Mouse (Mus musculus) olfactory bulb, adult 2 months (tissue): Measurements from ENCODE around the gene Tmem164. TPM values are rescaled to one million over a fixed set of nuclear protein-coding genes. Genes with fewer than 3 reads are reported as not detected.

Source experiments
- H3K27ac ChIP-seq: fragments of 200-500 bp; 2 replicates; pipeline ENCODE4 v1.5.1; 2012; ENCODE audit warnings: low read depth, low read length; ENCODE audit not compliant: insufficient read depth
- H3K4me1 ChIP-seq: fragments of 200-500 bp; 2 replicates; pipeline ENCODE4 v1.6.1; 2012; ENCODE audit warnings: low read length; ENCODE audit not compliant: control insufficient read depth, insufficient read depth
- H3K4me3 ChIP-seq: fragments of 200-500 bp; 2 replicates; pipeline ENCODE4 v1.5.1; 2012; ENCODE audit warnings: mild to moderate bottlenecking, low read depth, low read length, moderate library complexity; ENCODE audit not compliant: insufficient read depth
- CTCF ChIP-seq: fragments of 200-500 bp; IDR thresholded peaks from 2 replicates; pipeline ENCODE4 v1.5.1; 2012; ENCODE audit warnings: low read depth, mild to moderate bottlenecking, low read length, moderate library complexity; ENCODE audit not compliant: insufficient read depth
- POLR2A ChIP-seq: fragments of 200-500 bp; IDR thresholded peaks from 2 replicates; pipeline ENCODE4 v1.6.1; 2012; ENCODE audit warnings: mild to moderate bottlenecking, low read depth, low read length, moderate library complexity; ENCODE audit not compliant: insufficient read depth
- WGBS: fragments of 180-500 bp; shearing (Covaris S2); methylation state at CpG from one replicate; pipeline ENCODE4 v1.1.7; 2018; 5-methylcytosine and 5-hydroxymethylcytosine counted together
- polyA plus RNA-seq: library from polyadenylated mRNA; stranded (reverse); fragments of >200 nt; gene quantifications from 2 replicates; pipeline ENCODE4 v1.2.4, GENCODE M21; 2012; ENCODE audit warnings: low replicate concordance; ENCODE audit not compliant: missing spikeins, insufficient read depth, insufficient read length

The Tmem164 gene
- polyA plus RNA-seq, 1 experiment = not detected

DNA sequence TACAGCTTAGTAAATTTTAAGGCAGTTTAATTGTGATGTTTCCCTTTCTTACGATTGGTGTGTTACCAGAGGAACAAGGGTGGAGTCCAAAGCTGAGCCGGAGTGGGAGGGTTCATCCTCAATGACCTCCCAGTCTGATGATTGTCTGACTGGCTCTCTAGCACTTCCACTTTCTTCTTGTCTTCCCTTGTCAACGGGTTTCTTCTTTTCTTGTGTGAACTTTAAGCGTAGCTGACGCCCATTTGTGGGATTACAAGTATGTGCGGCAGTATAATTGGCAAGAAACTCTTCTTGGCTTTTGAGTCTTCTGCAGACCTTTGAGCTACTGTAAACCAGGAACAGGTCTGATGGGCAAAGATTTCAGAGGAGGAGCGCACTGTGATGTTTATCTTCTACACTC, 17.0 kb downstream of the Tmem164 start:
- TF ChIP-seq POLR2A = no peak
- TF ChIP-seq CTCF = no peak
- no peak overlapping the region for H3K4me3 ChIP-seq
- WGBS = 82% methylated on average over 7 of the region's 7 CpGs
- no peaks in the 10 kb centered on the region for H3K4me1 ChIP-seq
- no peak overlapping the region for H3K27ac ChIP-seq

DNA sequence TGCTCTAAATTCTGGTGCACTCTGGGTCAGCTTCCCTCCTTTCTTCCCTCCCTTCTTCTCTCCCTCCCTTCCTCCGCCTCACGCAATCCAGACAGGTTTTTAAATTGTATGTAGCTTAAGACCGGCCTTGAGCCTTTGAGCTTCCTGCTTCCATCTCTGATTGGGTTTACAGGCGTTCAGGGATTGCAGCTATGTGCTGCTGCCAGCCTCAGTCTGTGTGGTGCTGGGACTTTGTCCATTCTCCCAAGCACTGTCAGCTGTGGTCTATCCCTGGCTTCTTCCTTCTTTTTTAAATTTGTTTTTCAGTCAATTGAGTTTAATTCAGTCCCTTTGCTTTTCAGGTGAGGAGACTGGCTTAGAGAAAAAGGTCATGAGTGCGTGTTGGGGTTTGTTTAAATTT, 20.9 kb downstream of the Tmem164 start:
- H3K27ac ChIP-seq = no peak overlapping the region
- H3K4me1 ChIP-seq = no peaks in the 10 kb centered on the region
- TF ChIP-seq POLR2A (no peak), CTCF (no peak)

DNA sequence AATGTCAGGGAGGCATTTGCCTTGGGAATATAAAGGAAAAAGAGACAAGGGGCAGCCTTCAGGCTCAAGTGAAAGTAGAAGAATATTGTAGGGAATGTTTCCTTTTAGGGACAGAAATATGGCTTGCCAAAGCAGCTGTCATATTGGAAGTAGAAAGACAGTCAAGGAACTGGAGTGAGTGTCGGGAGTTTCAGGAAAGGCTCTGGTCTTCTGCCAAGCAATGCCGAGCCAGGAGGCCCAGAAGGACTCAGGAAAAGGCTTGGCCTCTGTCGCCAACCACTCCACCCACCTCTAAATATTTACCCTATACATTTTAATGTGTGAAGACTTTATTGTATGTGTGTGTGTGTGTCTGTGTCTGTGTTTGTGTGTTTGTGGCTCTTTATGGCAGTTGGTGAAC, 21.4 kb downstream of the Tmem164 start:
- Histone ChIP-seq H3K4me1 (no peaks in the 10 kb centered on the region), H3K27ac (no peak overlapping the region), H3K4me3 (no peak overlapping the region)
- WGBS = 61% methylated on average over 3 of the region's 3 CpGs
- TF ChIP-seq CTCF (no peak), POLR2A (no peak)

More for the DNA sequence above, 20.9 kb downstream of the Tmem164 start:
- no peak overlapping the region for H3K4me3 ChIP-seq
- WGBS = 85% methylated on average over 5 of the region's 5 CpGs

DNA sequence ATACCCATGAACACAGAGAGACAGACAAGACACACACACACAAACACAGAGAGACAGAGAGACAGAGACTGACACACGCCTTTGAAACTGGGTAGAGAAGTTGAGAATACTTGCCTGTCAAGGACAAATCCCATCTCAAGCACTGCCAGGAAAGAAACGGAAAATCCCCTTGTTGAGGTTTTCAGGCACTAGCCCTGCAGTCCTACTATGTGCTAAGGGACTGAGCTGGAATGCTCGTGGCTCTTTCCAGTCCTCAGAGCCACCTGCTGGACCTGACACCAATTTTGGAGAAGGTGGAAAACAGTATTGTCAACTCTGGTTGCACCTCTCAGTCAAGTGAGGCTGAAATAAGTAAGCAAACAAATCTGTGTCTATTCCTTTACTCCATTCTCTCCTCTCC, 22.7 kb downstream of the Tmem164 start:
- 88% methylated on average over 3 of the region's 3 CpGs for WGBS
- H3K27ac ChIP-seq = no peak overlapping the region
- TF ChIP-seq CTCF (no peak), POLR2A (no peak)
- H3K4me1 ChIP-seq = no peaks in the 10 kb centered on the region
- no peak overlapping the region for H3K4me3 ChIP-seq

DNA sequence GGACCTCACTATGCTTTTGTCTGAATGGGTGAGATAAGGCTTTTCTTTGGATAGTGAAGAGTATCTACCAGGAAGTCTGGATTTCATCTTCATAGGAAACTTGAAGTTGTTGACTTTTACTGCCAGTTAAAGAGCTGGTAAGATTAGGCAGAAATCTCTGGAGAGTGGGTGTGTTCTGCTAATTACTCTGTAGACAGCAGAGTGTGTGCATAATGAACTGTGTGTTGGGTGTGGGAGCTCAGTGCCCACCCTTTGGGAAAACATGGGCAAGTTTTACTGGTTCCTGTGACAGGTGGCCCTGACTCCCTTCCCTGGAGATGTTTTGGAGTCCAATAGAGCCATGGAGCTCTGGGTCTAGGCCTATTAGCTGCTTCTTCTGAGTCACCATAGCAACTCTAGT, 27.1 kb downstream of the Tmem164 start:
- H3K4me3 ChIP-seq = no peak overlapping the region
- no peak for TF ChIP-seq POLR2A
- TF ChIP-seq CTCF = no peak
- H3K27ac ChIP-seq = no peak overlapping the region
- no peaks in the 10 kb centered on the region for H3K4me1 ChIP-seq

DNA sequence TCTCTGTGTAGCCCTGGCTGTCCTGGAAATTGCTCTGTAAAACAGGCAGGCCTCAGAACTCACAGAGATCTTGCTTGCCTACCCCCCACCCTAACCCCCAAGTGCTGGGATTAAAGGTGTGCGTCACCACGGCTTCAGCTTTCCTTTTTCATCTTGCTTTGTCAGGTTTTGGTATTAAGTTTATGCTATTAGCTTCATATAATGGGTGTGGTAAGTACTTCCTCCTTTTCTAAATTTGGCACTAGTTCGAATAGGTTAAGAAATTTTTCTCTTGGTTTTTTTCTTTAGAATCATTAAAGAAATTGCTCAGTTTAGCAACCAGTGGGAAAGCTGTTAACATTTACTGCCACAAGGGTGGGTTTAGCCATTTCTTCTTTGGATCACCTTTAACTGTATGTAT, 34.8 kb downstream of the Tmem164 start:
- no peak overlapping the region for H3K27ac ChIP-seq
- H3K4me3 ChIP-seq = no peak overlapping the region
- no peaks in the 10 kb centered on the region for H3K4me1 ChIP-seq
- no peak for TF ChIP-seq POLR2A
- no peak for TF ChIP-seq CTCF
- 91% methylated on average over 3 of the region's 3 CpGs for WGBS

DNA sequence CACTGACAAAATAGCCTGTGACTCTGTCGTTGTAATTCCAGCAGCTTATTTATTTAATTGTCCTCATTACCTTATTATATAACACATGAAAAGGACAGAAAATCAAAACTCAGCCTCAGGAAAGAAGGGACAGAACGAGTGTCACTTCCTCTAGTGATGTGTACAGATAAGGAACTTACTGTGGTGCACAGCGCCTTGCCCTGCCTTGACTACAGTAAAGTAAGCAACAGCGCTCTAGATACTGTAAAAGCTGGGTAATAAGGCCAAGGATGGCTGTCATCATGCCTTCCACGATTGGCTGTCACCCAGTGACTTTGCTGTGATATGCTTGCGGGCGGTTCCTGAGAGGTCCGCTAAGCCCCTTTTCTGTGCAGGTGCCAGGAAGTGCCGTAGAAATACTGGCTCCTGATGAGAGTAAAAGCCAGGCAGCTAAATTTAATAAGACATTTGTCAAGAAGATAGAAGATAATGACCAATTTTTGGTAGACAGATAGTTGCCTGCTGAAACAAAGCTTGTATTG, 36.8 kb downstream of the Tmem164 start:
- no peaks in the 10 kb centered on the region for H3K4me1 ChIP-seq
- H3K27ac ChIP-seq = no peak overlapping the region
- whole genome bisulfite sequencing = 68% methylated on average over 9 of the region's 9 CpGs
- H3K4me3 ChIP-seq = no peak overlapping the region
- TF ChIP-seq CTCF (no peak), POLR2A (no peak)

DNA sequence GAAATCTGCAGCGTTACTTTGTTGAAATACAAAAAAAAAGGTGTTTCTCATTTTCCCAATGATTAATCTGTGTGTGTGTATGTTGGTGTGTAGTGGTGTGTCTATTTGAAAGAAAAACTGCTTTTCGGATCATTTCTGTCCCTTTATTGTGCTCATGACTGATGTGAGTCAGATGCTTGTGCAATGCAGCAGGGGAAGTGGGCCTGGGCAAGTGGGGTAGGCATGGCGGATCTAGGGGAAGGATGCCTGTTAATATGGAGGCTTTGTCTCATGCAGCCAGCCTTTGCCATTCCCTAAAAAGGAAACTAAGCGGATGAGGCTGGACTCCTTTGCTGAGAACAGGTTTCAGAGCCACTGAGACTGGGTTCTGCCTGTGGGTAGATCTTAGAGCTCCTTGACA, 37.6 kb downstream of the Tmem164 start:
- no peak overlapping the region for H3K4me3 ChIP-seq
- no peak overlapping the region for H3K27ac ChIP-seq
- 81% methylated on average over 4 of the region's 4 CpGs for WGBS

DNA sequence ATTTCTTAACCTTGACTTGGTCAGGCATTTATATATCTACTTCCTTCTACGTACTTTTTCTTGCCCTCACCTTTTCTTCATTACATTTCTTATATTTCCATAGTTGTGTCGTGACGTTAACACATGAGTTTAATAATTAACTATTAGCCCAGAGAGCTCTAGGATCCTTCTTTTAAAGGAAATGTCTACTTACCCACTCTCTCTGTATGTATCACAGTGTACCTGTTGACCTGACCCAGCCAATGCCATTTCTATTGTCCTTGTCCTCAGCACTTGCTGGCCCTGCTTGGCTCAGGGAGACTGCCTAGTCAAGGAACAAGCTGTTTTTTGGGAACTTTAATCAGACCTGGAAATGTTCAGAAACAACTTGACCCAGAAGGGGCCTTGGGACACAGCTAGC, 40.7 kb downstream of the Tmem164 start:
- no peak overlapping the region for H3K4me3 ChIP-seq
- no peak overlapping the region for H3K27ac ChIP-seq
- no peaks in the 10 kb centered on the region for H3K4me1 ChIP-seq
- TF ChIP-seq CTCF (no peak), POLR2A (no peak)
- 95% methylated on average over 3 of the region's 3 CpGs for WGBS

More for the DNA sequence above, 37.6 kb downstream of the Tmem164 start:
- TF ChIP-seq CTCF (no peak), POLR2A (no peak)
- H3K4me1 ChIP-seq = no peaks in the 10 kb centered on the region

DNA sequence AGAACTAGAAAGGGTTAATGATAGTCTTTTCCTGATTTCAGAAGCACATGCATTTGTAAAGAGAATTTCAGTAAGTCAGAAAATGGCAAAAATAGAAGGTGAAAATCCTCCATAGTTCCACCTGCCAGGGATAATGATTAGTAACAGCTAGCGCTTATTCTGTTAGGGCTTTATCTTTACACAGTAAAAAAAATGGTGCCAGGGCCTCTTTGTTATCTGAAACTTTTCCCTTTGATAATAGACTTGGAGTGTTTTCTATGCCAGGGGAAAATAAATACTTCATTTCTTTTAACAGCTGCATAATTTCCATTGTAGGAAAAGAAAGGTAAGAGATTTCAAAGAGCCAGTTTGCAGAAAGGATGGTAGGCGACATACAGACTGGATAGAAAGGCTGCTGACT, 43.0 kb downstream of the Tmem164 start:
- TF ChIP-seq CTCF (no peak), POLR2A (no peak)
- WGBS = 78% methylated on average over 2 of the region's 2 CpGs
- no peak overlapping the region for H3K4me3 ChIP-seq
- no peaks in the 10 kb centered on the region for H3K4me1 ChIP-seq
- H3K27ac ChIP-seq = no peak overlapping the region
